Mouse (Mus musculus) MEL (cell line): ENCODE results near the gene Fnbp1. TPM values are rescaled to one million over a fixed set of nuclear protein-coding genes. Genes with fewer than 3 reads are reported as not detected.

Experiments used
- DNase-seq: peaks from one replicate; pipeline ENCODE4 v3.0.0; 2011; ENCODE audit warnings: low read depth, low spot score
- H3K27ac ChIP-seq: 2 replicates; pipeline ENCODE4 v1.5.1; 2012; ENCODE audit warnings: low read depth, mild to moderate bottlenecking, control low read depth, low read length, moderate library complexity; ENCODE audit not compliant: control insufficient read depth
- H3K27me3 ChIP-seq, 2 experiments: fragments of 150-350 bp in 1 of 2; sonication (generic) in 1 of 2; 2 replicates each; pipeline ENCODE4 v1.6.1; 2012; ENCODE audit warnings: low read length in 2 of 2, mild to moderate bottlenecking in 2 of 2, improper control_type of control experiment in 1 of 2, moderate library complexity in 1 of 2; ENCODE audit not compliant: insufficient read depth in 2 of 2, control insufficient read depth in 1 of 2
- H3K36me3 ChIP-seq, 2 experiments: 2 replicates each; pipeline ENCODE4 v1.6.1; 2012 to 2014; ENCODE audit warnings: low read length in 2 of 2, improper control_type of control experiment in 1 of 2, inconsistent platforms in 1 of 2, mild to moderate bottlenecking in 1 of 2; ENCODE audit not compliant: insufficient read depth in 2 of 2, control insufficient read depth in 1 of 2
- H3K4me1 ChIP-seq, 2 experiments: fragments of 150-350 bp in 1 of 2; sonication (generic) in 1 of 2; 2 replicates each; pipeline ENCODE4 v1.6.1; 2012; ENCODE audit warnings: low read length in 2 of 2, improper control_type of control experiment in 1 of 2, mild to moderate bottlenecking in 1 of 2; ENCODE audit not compliant: insufficient read depth in 2 of 2, control insufficient read depth in 1 of 2
- H3K4me3 ChIP-seq, 2 experiments: fragments of 150-350 bp in 1 of 2; sonication (generic) in 1 of 2; 2 replicates each; pipeline ENCODE4 v1.5.1; 2012; ENCODE audit warnings: low read depth in 2 of 2, low read length in 2 of 2, mild to moderate bottlenecking in 2 of 2, moderate library complexity in 2 of 2, control low read depth in 1 of 2, improper control_type of control experiment in 1 of 2; ENCODE audit not compliant: control insufficient read depth in 1 of 2, insufficient read depth in 1 of 2
- H3K79me2 ChIP-seq: 2 replicates; pipeline ENCODE4 v1.6.1; 2012; ENCODE audit warnings: mild to moderate bottlenecking, low read length, moderate library complexity; ENCODE audit not compliant: control insufficient read depth, poor library complexity, insufficient read depth
- H3K9ac ChIP-seq: 2 replicates; pipeline ENCODE4 v1.6.1; 2012; ENCODE audit warnings: low read depth, mild to moderate bottlenecking, control low read depth, low read length, moderate library complexity; ENCODE audit not compliant: control insufficient read depth, poor library complexity, severe bottlenecking
- H3K9me3 ChIP-seq: fragments of 150-350 bp; sonication (generic); replicated peaks from 2 replicates; pipeline ENCODE4 v1.6.1; 2012; ENCODE audit warnings: mild to moderate bottlenecking, low read length, improper control_type of control experiment, moderate library complexity; ENCODE audit not compliant: insufficient read depth
- CTCF ChIP-seq, 3 experiments: IDR thresholded peaks in 2 of 3; conservative IDR thresholded peaks in 1 of 3; 2 replicates each; pipeline ENCODE4 v1.5.1; 2011 to 2012; ENCODE audit warnings: low read length in 3 of 3, low read depth in 2 of 3, mild to moderate bottlenecking in 2 of 3, improper control_type of control experiment in 1 of 3, inconsistent platforms in 1 of 3, mixed read lengths in 1 of 3, moderate library complexity in 1 of 3; ENCODE audit not compliant: control insufficient read depth in 1 of 3, insufficient read depth in 1 of 3, poor library complexity in 1 of 3, severe bottlenecking in 1 of 3
- E2F4 ChIP-seq: IDR thresholded peaks from 2 replicates; pipeline ENCODE4 v1.6.1; 2011; ENCODE audit warnings: low read depth, low read length, improper control_type of control experiment, borderline replicate concordance
- EP300 ChIP-seq, 2 experiments: IDR thresholded peaks; 2 replicates each; pipeline ENCODE4 v1.6.1; 2011; ENCODE audit warnings: improper control_type of control experiment in 2 of 2, low read length in 2 of 2, low read depth in 1 of 2, mild to moderate bottlenecking in 1 of 2
- GABPA ChIP-seq: IDR thresholded peaks from 2 replicates; pipeline ENCODE4 v1.6.1; 2012; ENCODE audit warnings: low read depth, mild to moderate bottlenecking, inconsistent platforms, low read length, improper control_type of control experiment, moderate library complexity
- GATA1 ChIP-seq: IDR thresholded peaks from 2 replicates; pipeline ENCODE4 v1.6.1; 2011; ENCODE audit warnings: low read depth, low read length, improper control_type of control experiment
- MAFK ChIP-seq: IDR thresholded peaks from 2 replicates; pipeline ENCODE4 v1.6.1; 2011; ENCODE audit warnings: low read depth, mild to moderate bottlenecking, low read length, improper control_type of control experiment, borderline replicate concordance
- MAX ChIP-seq: IDR thresholded peaks from 2 replicates; pipeline ENCODE4 v1.6.1; 2011; ENCODE audit warnings: low read length, improper control_type of control experiment
- RCOR1 ChIP-seq: IDR thresholded peaks from 2 replicates; pipeline ENCODE4 v1.6.1; 2012; ENCODE audit warnings: low read depth, mild to moderate bottlenecking, inconsistent platforms, low read length, improper control_type of control experiment
- SIN3A ChIP-seq: IDR thresholded peaks from 2 replicates; pipeline ENCODE4 v1.6.1; 2012; ENCODE audit warnings: low read length, improper control_type of control experiment, inconsistent platforms
- SMC3 ChIP-seq: IDR thresholded peaks from 2 replicates; pipeline ENCODE4 v1.6.1; 2011; ENCODE audit warnings: low read depth, low read length, improper control_type of control experiment
- TAL1 ChIP-seq: IDR thresholded peaks from 2 replicates; pipeline ENCODE4 v1.6.1; 2012; ENCODE audit warnings: mild to moderate bottlenecking, inconsistent platforms, low read length, moderate library complexity, mixed read lengths
- TCF12 ChIP-seq: IDR thresholded peaks from 2 replicates; pipeline ENCODE4 v1.6.1; 2014; ENCODE audit warnings: low read depth, mild to moderate bottlenecking, inconsistent platforms, low read length, improper control_type of control experiment, moderate library complexity
- USF1 ChIP-seq: IDR thresholded peaks from 2 replicates; pipeline ENCODE4 v1.6.1; 2014; ENCODE audit warnings: low read depth, mild to moderate bottlenecking, inconsistent platforms, low read length, improper control_type of control experiment, moderate library complexity
- ZC3H11A ChIP-seq: IDR thresholded peaks from 2 replicates; pipeline ENCODE4 v1.6.1; 2012; ENCODE audit warnings: low read depth, mild to moderate bottlenecking, inconsistent platforms, low read length, improper control_type of control experiment
- polyA plus RNA-seq, 2 experiments: library from polyadenylated mRNA; stranded (reverse) in 1 of 2; unstranded in 1 of 2; fragments of >175 nt in 1 of 2; fragments of >200 nt in 1 of 2; gene quantifications; 2 replicates each; pipeline versions ENCODE4 v1.2.1 to v1.2.4; 2012; ENCODE audit warnings: low replicate concordance in 2 of 2, low read depth in 1 of 2; ENCODE audit not compliant: insufficient read length in 2 of 2, insufficient read depth in 1 of 2, missing spikeins in 1 of 2
- total RNA-seq: library from RNA; depleted of rRNA; stranded (reverse); fragments of 300-350 nt; gene quantifications from 2 replicates; pipeline ENCODE4 v1.2.3, GENCODE M21; 2012

Fnbp1 gene
- total and polyA plus RNA-seq, 3 experiments = 3.4 to 17.5 TPM; not detected in 1

DNA sequence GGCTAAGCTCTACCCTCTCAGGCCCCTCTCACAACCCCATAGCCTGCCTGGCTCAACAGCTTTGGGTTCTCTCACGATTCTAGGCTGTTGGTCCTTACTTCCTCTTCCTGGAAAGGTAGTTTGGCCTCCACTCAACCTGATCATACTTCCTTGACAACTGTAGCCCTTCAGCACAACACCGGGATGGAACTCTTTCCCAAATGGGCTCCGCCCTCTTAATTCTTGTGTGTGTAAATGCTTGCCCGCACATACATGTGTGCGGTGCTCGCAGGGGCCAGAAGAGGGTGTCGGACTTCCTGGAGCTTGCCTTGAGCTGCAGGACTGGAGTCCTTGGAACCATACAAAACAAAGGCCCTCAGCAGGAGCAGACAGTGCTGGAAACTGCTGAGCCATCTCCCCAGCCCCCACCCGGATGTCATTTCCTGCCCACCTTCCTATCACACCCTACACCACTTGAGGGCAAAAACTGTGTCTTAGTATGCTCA lies 11.0 kb downstream of the Fnbp1 start:
- Histone ChIP-seq H3K27me3 (no peaks in the 10 kb centered on the region), H3K79me2 (no peaks in the 10 kb centered on the region; the same call in 1 of the 2 replicates), H3K36me3 (peaks cover 0 to 16% of the 10 kb centered on the region in 2 experiments; a peak in 2 of 4 replicates), H3K27ac (peak overlapping the region; percentile 41; the same call in 1 of the 2 replicates), H3K9me3 (no peaks in the 10 kb centered on the region), H3K4me3 (no peak overlapping the region), H3K9ac (peak overlapping the region; percentile 6; the same call in 1 of the 2 replicates), H3K4me1 (peaks cover 16 to 32% of the 10 kb centered on the region in 2 experiments)
- TF ChIP-seq GATA1 (no peak), SIN3A (0 out of 2 replicates have a peak, but pooled peaks have one; percentile 33), ZC3H11A (no peak), RCOR1 (no peak), SMC3 (0 out of 2 replicates have a peak, but pooled peaks have one; percentile 7), EP300 (IDR thresholded peaks at IDR 0.05; ENCODE audit: low read depth in 1 of 2, low read length in 2 of 2) (peak; percentile 8 to 26; a peak in 1 of 4 replicates), CTCF (IDR thresholded peaks at IDR 0.05 in 2 of 3, conservative IDR thresholded peaks at IDR 0.05 in 1 of 3; ENCODE audit: control insufficient read depth in 1 of 3, insufficient read depth in 1 of 3, low read depth in 2 of 3, low read length in 3 of 3, poor library complexity in 1 of 3, severe bottlenecking in 1 of 3) (peak in 2 of 3 experiments; percentile 5 to 13; a peak in 1 of 6 replicates), MAFK (0 out of 2 replicates have a peak, but pooled peaks have one; percentile 27)
- peak; percentile 57 for DNase-seq

- no peak for TF ChIP-seq TCF12
- no peak overlapping the region for H3K9ac ChIP-seq
- no peak for DNase-seq
- H3K27ac ChIP-seq = no peak overlapping the region
- H3K27me3 ChIP-seq = no peaks in the 10 kb centered on the region
- H3K9me3 ChIP-seq = no peaks in the 10 kb centered on the region
- H3K79me2 ChIP-seq = no peaks in the 10 kb centered on the region; the same call in 1 of the 2 replicates
- H3K4me3 ChIP-seq = no peak overlapping the region
- H3K36me3 ChIP-seq = peaks cover 0 to 21% of the 10 kb centered on the region in 2 experiments; a peak in 2 of 4 replicates
- H3K4me1 ChIP-seq = peaks cover 16 to 40% of the 10 kb centered on the region in 2 experiments
Measured at GRCm38 (mm10) chr2:31129742-31130518, 11.9 kb downstream of the Fnbp1 start.

- Histone ChIP-seq H3K4me1 (peaks cover 16 to 40% of the 10 kb centered on the region in 2 experiments), H3K4me3 (no peak overlapping the region), H3K79me2 (no peaks in the 10 kb centered on the region; the same call in 1 of the 2 replicates), H3K36me3 (peaks cover 0 to 21% of the 10 kb centered on the region in 2 experiments; a peak in 2 of 4 replicates), H3K9ac (no peak overlapping the region), H3K27ac (peak overlapping the region; percentile 1; the same call in 1 of the 2 replicates), H3K27me3 (no peaks in the 10 kb centered on the region), H3K9me3 (no peaks in the 10 kb centered on the region)
- DNase-seq = peak; percentile 62
- TF ChIP-seq GABPA (peak; percentile 85), TAL1 (no peak), E2F4 (no peak), MAFK (peak; percentile 26; the same call in 1 of the 2 replicates), MAX (no peak), USF1 (no peak)
Measured at GRCm38 (mm10) chr2:31127899-31128298, 13.9 kb downstream of the Fnbp1 start.
